In the genomic region with DNA sequence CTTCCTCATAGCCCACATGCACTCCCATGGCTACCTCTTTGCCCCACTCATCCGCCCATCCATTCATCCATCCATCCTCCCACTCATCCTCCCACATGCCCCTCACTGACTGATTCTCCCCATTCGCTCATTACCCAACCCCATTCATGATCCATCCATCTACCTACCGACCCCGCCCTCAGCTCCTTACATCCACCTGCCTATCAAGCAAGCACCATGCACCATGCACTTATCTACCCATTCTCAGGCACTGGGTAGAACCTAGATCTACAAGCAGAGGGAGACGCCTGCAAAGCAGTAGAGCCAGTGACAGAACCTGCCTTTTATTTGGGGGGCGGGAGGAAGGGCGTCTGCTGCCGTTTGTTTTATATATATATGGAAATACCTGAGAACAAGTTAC, we compare ENCODE assay signal across 25 mouse cellular contexts. TPM values are rescaled to one million over a fixed set of nuclear protein-coding genes. Genes with fewer than 3 reads are reported as not detected.
DNase-seq lines count a peak whose midpoint lies in the region; ATAC-seq lines count a peak whose summit lies in the region.
"Had no signal": no experiment of that assay in that cellular context is flagged by ENCODE, and none has a peak within 500 bp of the region (broad histone marks: within the 10 kb centered on the region; RNA-seq: fewer than 3 reads in every experiment).

No protein-coding gene starts in this region.

- no peaks in the 10 kb centered on the region for H3K36me3 ChIP-seq in liver, embryonic 16.5 days (ENCODE audit: control insufficient read depth, insufficient read depth)
- H3K36me3 ChIP-seq: lung, embryonic 15.5 days; midbrain, embryonic 15.5 days had no signal

- H3K4me1 ChIP-seq in liver, embryonic 16.5 days (ENCODE audit: control insufficient read depth, low read depth, low read length) = peaks cover 58% of the 10 kb centered on the region
- H3K4me1 ChIP-seq: midbrain, embryonic 15.5 days had no signal

- no peaks in the 10 kb centered on the region for H3K27me3 ChIP-seq in liver, embryonic 16.5 days (ENCODE audit: control insufficient read depth, insufficient read depth, low read depth, low read length)
- H3K27me3 ChIP-seq: embryonic facial prominence, embryonic 13.5 days; hindbrain, embryonic 12.5 days; limb, embryonic 12.5 days; lung, embryonic 15.5 days; midbrain, embryonic 15.5 days had no signal

- no peak overlapping the region for H3K9ac ChIP-seq in liver, embryonic 16.5 days (ENCODE audit: low read depth, low read length)
- H3K9ac ChIP-seq: embryonic facial prominence, embryonic 13.5 days; hindbrain, embryonic 12.5 days; limb, embryonic 12.5 days; lung, embryonic 15.5 days; midbrain, embryonic 15.5 days had no signal

- peak; percentile 2 for DNase-seq in thymus, postnatal 4 days
- no peak for DNase-seq in thymus, adult 18-20 months
- peak; percentile 66 for DNase-seq in liver
- no peak for DNase-seq in ovary, postnatal 10 days (ENCODE audit: low spot score)
- no peak for DNase-seq in right cerebral cortex, postnatal 4 days
- DNase-seq in lung, postnatal 25 days (ENCODE audit: low spot score) = no peak
- DNase-seq: B cell, adult 2 months; cerebellum, adult 9-11 months; heart, postnatal 10 days; kidney, adult 2 months; kidney, postnatal 14 days; right cerebral cortex, postnatal 25 days; thymus, postnatal 36 days had no signal

- H3K4me3 ChIP-seq in liver, embryonic 16.5 days (ENCODE audit: low read depth, low read length) = no peak overlapping the region
- H3K4me3 ChIP-seq: embryonic facial prominence, embryonic 13.5 days; forebrain, embryonic 10.5 days; hindbrain, embryonic 12.5 days; left cerebral cortex, adult 2 months; limb, embryonic 12.5 days; lung, embryonic 15.5 days; midbrain, embryonic 15.5 days; myocyte had no signal

- peak overlapping the region; percentile 10 for H3K4me2 ChIP-seq in liver, embryonic 16.5 days (ENCODE audit: low read depth, low read length)
- H3K4me2 ChIP-seq: embryonic facial prominence, embryonic 13.5 days; heart, embryonic 11.5 days; hindbrain, embryonic 12.5 days; limb, embryonic 12.5 days; lung, embryonic 15.5 days; midbrain, embryonic 15.5 days had no signal

- H3K9me3 ChIP-seq in liver, embryonic 16.5 days (replicated peaks; ENCODE audit: control insufficient read depth, low read length) = no peaks in the 10 kb centered on the region
- H3K9me3 ChIP-seq: embryonic facial prominence, embryonic 13.5 days; forebrain, embryonic 10.5 days; hindbrain, embryonic 12.5 days; limb, embryonic 12.5 days; lung, embryonic 15.5 days; midbrain, embryonic 15.5 days had no signal

- WGBS in liver, embryonic 16.5 days (ENCODE audit: insufficient replicate concordance) = 31% methylated on average over 8 of the region's 8 CpGs

- H3K27ac ChIP-seq in liver, embryonic 16.5 days (ENCODE audit: low read length) = no peak overlapping the region
- H3K27ac ChIP-seq: embryonic facial prominence, embryonic 13.5 days; forebrain, embryonic 10.5 days; hindbrain, embryonic 12.5 days; left cerebral cortex, adult 2 months; limb, embryonic 12.5 days; lung, embryonic 15.5 days; macrophage; midbrain, embryonic 15.5 days had no signal

- peak; percentile 65 for ATAC-seq in liver, embryonic 16.5 days (ENCODE audit: low read depth)
- ATAC-seq: inflammation-experienced regulatory T-cells, adult 6 months; midbrain, embryonic 15.5 days had no signal

RNA-seq across cellular contexts. Expression of gene Furin, which starts 42.1 kb away (rescaled TPM):
- 5.6 and 6.2 TPM in 2 replicates for polyA plus RNA-seq in liver, embryonic 16.5 days (2015; fragmentation: Nextera tagmentation; extraction: Ambion mirVana)

RNA-seq across cellular contexts. Expression of gene Fes, which starts 59.6 kb away (rescaled TPM):
- 16.5 and 18.2 TPM in 2 replicates for polyA plus RNA-seq in liver, embryonic 16.5 days (2015; fragmentation: Nextera tagmentation; extraction: Ambion mirVana)

Comparison
In these comparisons a context has a peak if more than half of its experiments do, and no peak if none do; other contexts are left out.
1. DNase-seq: peak in thymus, postnatal 4 days (single experiment) and liver (single experiment); none in thymus, adult 18-20 months (0 of 2), ovary, postnatal 10 days (single experiment), right cerebral cortex, postnatal 4 days (single experiment) and lung, postnatal 25 days (single experiment).